Mouse (Mus musculus) adrenal gland, postnatal 4 days (tissue): ENCODE measurements around the gene Plxnd1. TPM values are rescaled to one million over a fixed set of nuclear protein-coding genes. Genes with fewer than 3 reads are reported as not detected.

Source experiments
- DNase-seq, 2 experiments: peaks; one replicate each; pipeline ENCODE4 v3.0.0; 2021 to 2022; ENCODE audit warnings: low spot score in 2 of 2, mixed read lengths in 2 of 2
- total RNA-seq, 2 experiments: library from RNA; stranded (reverse); gene quantifications; 2 replicates each; pipeline ENCODE4 v1.2.3; 2021

The Plxnd1 gene
- total RNA-seq, 2 experiments from 2014 or later: 237 to 271 TPM

- DNase-seq: no peak
Observed at GRCm38 (mm10) chr6:116000851-116001250, 6.0 kb upstream of the Plxnd1 start.

GRCm38 (mm10) chr6:115999227-115999626, 4.4 kb upstream of the Plxnd1 start:
- no peak for DNase-seq

- DNase-seq: no peak
Observed at GRCm38 (mm10) chr6:115998758-115999157, 4.0 kb upstream of the Plxnd1 start.

DNA sequence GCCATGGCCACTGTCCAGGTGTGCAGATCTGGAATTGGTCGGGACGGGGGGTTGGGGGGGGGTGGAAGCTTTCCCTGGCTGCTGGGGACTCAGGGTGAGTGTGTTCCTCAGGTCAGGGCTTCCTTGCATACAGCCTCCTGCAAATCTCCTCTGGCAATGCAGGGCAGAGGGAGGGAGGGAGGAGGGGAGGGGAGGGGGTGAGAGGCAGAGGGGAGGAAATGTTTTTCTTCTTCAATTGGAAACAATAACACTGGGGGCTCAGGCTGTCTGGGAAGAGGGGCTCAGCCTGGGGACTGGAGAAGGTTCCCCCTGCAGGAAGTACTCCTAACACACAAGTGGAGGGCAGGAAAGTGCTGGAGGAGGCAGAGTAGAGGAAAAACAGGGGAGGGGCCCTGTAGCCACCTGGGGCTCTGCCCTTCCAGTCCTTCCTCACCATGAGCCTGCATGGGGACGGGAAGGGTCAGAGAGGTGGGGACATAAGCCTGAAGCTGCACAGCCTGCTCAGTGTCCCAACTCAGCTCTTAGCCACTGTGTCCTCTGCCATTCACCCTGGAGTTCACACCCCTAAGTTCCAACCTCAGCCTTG, 3.0 kb upstream of the Plxnd1 start:
- no peak for DNase-seq

- DNase-seq: no peak
Observed at GRCm38 (mm10) chr6:115996171-115996851, 1.5 kb upstream of the Plxnd1 start.

- DNase-seq: no peak
Observed at GRCm38 (mm10) chr6:115995531-115995941, 731 bp upstream of the Plxnd1 start.

- DNase-seq: no peak
Observed at GRCm38 (mm10) chr6:115994146-115994876, 494 bp downstream of the Plxnd1 start.

GRCm38 (mm10) chr6:115993463-115994145, 1.2 kb downstream of the Plxnd1 start:
- no peak for DNase-seq

- DNase-seq: no peak
Observed at GRCm38 (mm10) chr6:115992981-115993380, 1.8 kb downstream of the Plxnd1 start.

- no peak for DNase-seq
Observed at GRCm38 (mm10) chr6:115991881-115992620, 2.8 kb downstream of the Plxnd1 start.

DNA sequence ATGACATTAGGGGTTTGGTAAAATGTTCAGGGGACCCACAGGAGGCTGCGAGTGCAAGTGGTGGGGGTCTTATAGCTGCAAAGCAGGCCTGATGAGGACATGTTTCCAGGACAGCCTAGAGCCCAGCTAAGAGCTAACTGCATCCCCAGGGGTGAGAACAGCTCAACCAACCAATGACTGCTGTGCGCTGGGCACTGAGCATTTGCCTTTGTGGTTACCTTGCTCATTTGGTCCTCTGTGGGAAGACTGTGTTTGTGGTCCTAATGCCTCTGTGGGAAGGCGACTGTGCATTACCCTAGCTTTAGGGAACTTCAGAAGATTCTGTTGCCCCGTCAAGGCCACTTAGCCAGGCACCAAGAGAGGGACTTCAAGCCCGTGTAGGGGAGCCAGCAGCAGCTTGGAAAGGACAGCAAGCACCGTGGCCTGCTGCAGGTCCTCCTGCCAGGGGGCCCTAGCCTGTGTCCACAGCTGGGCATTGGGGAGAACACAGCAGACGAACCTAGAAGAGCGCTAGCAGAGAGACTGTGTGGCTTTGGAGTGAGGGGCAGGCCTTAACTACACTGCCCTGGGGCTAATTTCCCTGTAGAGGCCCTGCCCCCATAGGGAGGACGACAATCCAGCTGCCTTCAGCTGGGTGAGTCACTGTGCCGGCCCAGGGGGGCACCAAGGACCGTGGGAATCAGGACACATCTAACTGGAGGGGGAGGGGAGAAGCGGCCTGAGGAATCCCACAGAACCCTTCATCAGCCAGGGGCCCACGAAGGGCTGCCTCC, 3.5 kb downstream of the Plxnd1 start:
- no peak for DNase-seq

GRCm38 (mm10) chr6:115990479-115990878, 4.3 kb downstream of the Plxnd1 start:
- DNase-seq: no peak

DNA sequence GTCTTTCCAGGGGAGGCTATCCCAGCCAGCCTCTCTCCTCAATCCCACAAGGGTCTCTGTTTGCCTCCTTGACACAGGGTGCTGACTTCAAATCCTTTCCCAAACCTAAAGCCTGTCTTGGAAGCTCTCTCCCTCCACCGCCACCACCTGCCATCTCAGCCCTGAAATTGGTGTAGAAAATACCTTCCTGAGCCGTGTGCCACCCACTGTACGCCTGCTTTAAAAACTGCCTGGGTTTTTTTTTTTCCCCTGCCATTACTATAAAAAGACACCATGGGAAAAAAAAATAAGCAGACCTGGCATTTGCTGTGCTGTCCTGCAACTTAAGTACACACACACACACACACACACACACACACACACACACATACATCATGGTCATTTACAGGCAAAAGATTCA, 4.7 kb downstream of the Plxnd1 start:
- DNase-seq: no peak

DNA sequence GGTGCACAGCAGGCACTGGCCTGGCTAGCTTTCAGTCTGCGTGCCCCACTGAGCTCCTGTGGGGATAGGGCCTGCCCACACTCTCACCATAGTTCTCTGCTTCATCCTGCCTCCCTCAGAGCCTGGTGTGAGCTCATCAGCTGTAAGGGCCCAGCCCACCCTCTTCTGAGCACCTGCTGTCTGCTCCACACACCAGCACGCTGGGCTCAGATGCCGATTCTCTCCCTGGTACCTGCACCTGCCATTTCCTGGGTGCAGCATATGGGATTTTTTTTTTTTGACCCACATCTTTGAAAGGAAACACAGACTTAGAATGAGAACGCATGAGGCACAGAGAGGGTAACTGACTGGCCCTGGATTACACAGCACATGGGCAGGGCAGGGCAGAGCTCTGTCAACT, 5.2 kb downstream of the Plxnd1 start:
- no peak for DNase-seq

DNA sequence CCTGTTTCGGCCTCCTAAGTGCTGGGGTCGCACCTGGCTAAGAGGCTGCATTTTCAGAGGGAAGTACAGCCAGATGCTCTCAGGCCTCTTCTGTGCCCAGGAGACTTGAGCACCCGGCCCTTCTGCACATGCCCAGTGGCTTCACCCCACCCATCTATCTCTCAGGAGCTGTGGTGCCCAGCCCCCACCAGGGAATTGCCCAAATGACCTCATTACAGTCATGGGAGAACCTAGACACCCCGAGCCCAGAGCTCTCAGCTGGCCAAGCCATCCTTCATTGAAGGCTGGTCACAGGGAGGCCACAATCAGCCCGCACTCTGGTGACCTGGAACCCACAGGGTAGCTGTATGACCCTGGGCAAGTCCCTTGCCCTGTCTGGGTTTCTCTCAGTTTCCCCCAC, 5.8 kb downstream of the Plxnd1 start:
- no peak for DNase-seq

DNA sequence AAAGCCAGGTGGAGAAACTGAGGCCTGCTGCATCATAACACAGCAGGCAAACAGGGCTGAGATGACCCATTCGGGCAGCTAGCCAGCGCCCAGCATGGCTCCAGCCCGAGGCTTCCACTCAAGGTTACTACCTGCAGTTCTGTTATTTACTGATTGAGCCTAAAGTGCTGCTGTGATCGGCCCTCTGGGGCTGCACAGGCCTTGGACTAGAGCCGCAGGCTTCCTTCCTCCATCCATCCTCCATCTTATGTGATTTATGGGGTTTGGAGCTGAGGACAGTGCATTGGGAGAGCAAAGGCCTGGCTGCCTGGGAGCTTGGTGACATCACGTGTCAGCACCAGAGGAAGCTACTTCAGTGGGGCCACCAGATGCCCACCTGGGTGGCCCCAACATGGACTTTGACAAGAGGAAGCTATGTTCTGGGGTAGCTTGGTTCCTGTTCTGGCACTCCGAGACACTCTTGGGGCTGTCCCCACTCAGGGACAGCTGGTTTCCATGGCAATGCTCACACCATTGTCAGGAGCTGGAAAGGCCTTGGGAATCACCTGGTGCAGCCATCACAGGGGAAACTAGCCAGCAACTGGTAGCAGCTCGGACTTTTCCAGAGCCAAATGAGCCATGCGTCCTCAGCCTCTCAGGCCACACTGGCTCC, 7.6 kb downstream of the Plxnd1 start:
- DNase-seq: no peak

DNA sequence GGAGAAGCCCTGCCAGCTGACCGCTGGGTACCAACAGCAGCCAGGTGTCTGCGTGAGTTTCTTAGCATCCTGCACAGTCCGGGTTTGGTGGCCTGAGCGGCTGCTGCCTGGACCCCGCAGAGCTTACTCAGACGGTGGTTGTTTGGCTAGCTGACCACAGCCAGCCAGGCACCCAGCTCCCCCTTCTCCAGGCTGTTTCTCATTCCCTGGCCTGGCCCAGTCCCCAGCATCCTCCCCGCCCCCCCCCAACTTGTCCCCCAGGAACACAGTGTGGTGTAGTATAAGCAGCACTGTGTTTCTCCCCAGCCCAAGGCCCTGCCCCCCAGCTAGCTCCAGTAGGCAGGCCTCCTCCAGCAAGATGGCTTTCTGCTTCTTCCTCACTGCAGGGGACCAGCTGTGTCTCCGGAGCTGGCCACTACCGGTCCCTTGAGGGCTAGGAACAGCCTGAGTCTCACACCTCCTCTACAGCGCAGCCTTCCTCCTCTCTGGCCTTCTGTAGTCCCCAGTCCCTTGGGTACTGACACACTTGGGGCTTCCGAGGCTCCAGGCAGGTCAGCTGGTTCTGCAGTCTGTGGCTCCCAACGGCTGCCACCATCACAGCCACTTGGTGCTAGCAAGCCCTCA, 8.2 kb downstream of the Plxnd1 start:
- no peak for DNase-seq

GRCm38 (mm10) chr6:115985622-115986021, 9.2 kb downstream of the Plxnd1 start:
- no peak for DNase-seq

- DNase-seq: no peak
Observed at GRCm38 (mm10) chr6:115984580-115984979, 10.2 kb downstream of the Plxnd1 start.
